Mouse (Mus musculus) myocyte (in vitro differentiated cells): ENCODE measurements around the gene Mapk10.

ENCODE experiments used
- POLR2A ChIP-seq: IDR thresholded peaks from one replicate; pipeline ENCODE4 v1.6.1; 2011; ENCODE audit warnings: low read depth, mild to moderate bottlenecking, control low read depth, moderate library complexity; ENCODE audit not compliant: insufficient read length
- USF1 ChIP-seq: IDR thresholded peaks from one replicate; pipeline ENCODE4 v1.6.1; 2011; ENCODE audit warnings: low read depth, mild to moderate bottlenecking, control low read depth, moderate library complexity

- TF ChIP-seq POLR2A (no peak), USF1 (no peak)
Measured at GRCm38 (mm10) chr5:103072200-103072825, 138.8 kb downstream of the Mapk10 start.
